Mouse (Mus musculus): ENCODE measurements around the gene Hoxa6.

The Hoxa6 gene

DNA sequence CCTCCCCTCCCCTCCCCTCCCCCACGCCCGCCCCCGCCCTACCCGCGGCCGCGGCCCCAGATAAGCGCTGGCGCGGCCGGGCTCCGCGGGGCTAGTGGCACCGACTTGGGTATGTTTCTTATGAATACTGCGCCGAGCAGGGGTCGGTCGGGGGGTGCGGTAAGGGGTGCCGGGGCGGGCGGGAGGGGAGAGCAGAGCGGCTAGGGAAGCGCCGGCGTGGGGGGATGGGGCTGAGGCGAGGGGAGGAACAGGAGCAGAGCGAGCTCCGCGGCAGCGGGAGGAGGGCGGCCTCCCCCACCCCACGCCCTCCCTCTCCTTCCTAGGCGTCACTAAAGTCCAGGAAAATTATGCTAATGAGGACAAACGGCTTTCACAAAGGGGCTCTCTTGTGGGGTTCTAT lies 32.7 kb downstream of the Hoxa6 start:
- DNase-seq, result no peak

DNA sequence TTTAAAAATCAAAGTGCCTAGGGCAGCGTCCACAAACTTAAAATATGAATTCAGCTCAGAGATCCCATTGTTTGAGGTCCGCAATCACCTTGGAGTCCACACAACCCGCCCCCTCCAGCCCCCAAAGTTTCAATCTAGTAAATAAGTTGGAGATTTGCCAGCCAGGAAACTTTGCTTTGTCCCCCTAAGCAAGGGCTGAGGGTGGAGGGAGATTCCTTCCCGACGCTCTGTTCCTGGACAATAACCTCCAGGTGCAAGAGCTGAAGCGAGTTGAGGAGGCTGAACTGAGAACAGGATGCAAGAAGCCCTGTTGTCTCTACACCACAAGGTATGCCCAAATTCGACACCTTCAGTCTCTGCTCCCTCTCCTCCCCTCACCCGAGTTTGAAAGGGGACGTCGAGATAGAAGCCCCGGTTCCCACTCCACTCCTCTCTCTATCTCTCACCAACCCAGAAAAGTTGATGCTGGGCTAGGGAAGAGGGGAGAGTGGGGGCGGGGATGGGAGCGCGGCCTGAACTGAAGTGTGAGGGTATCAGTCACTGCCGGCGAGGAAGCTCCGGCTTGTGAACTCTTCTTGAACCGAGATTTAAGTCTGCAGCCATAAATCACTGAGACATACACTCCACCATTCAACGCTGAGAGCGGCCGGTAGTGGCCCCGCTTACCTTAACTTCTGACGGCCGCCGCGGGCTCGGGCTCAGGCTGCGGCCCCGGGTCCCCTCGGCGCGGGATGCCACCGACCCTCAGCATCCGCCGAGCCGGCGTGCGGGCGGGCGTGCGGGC lies 33.4 kb downstream of the Hoxa6 start:
- no peak for DNase-seq

DNA sequence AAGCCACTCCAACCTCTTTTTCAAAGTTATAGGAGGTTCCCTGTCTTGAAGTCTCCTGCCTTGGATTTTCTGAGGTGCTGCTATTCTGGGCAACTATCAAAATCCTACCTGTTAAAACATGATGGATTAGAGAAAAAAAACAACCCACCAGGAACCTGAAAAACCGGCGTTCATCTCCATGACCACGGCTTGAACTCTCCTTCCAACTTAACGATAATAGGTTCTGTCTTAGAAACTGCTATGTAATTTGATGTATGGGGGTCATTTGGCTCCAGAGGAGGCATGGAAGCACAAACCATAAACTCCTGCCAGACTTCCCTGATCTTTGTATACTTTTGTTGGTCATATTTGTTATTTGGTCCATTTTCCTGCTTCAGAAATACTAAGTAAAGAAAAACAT lies 34.9 kb downstream of the Hoxa6 start:
- no peak for DNase-seq

DNA sequence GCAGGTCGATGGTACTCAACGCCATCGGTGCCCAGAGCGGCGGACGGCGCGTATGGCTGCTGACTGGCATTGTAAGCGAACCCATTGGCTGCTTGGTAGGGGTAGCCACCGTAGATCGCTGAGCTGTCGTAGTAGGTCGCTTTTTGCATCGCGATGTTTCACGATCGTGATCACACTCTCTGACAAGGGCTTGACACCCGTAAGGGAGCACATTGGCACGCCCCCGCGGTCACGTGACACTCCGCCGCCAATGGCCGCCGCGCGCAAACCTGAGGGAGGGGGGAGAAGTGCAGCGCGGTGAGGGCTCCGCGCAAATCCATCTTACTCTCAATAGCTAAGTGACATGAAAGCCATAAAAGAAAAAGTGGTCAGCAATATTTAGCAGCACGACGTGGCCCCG lies 36.0 kb downstream of the Hoxa6 start:
- DNase-seq, result no peak

DNA sequence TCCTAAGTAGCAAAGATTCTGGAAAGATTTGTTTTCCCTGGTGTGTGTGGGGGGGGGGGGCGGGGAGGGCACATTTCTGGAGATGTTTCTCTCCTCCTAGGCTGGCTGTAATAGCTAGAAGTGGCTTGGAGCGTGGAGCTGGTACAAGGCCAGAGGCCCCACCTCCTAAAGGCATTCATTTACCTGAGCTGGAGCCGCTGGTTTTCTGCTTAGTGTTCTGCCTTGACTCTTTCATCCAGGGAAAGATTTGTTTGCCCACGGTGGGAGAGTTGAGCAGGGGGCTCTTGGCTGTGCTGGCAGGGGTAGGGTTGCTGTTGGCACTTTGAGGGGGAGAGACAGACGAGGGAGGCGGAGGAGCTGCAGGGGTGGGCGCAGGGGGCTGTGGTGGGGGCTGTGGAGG lies 36.6 kb downstream of the Hoxa6 start:
- DNase-seq, result no peak

DNA sequence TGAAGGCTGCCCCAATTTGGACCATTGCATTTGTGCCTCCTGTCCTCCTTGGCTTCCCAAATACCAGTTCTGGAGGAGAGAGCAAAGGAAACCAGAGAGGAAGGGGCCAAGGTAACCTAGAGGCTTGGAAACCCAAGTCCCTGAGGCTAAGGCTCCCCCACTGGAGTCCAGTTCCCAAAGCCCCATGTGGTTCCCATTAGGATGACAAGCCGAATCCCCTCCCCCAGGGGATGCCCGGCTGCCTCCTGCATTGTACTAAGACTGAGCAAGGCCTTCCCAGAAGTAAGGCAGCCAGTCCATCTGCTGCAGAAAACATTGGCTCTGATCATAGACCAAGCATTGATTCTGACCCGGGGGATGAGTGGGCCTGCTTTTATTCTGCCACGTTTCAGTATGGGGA lies 37.2 kb downstream of the Hoxa6 start:
- no peak for DNase-seq

DNA sequence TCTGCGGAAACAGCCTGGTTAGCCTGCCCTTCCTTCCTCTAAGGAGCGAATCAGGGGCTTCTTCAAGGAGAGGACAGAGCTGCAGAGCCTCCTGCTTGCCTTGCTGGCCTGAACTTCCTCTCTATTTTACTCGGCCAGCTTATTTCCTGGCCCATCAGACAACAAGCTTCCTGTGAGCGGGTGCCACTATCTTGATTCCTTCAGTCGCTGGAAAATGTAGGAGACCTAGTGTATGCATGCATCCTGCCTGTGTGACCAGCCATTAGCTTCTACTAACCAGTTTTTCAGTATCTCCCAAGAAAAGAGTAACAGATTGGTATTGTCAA lies 37.7 kb downstream of the Hoxa6 start:
- DNase-seq, result no peak

DNA sequence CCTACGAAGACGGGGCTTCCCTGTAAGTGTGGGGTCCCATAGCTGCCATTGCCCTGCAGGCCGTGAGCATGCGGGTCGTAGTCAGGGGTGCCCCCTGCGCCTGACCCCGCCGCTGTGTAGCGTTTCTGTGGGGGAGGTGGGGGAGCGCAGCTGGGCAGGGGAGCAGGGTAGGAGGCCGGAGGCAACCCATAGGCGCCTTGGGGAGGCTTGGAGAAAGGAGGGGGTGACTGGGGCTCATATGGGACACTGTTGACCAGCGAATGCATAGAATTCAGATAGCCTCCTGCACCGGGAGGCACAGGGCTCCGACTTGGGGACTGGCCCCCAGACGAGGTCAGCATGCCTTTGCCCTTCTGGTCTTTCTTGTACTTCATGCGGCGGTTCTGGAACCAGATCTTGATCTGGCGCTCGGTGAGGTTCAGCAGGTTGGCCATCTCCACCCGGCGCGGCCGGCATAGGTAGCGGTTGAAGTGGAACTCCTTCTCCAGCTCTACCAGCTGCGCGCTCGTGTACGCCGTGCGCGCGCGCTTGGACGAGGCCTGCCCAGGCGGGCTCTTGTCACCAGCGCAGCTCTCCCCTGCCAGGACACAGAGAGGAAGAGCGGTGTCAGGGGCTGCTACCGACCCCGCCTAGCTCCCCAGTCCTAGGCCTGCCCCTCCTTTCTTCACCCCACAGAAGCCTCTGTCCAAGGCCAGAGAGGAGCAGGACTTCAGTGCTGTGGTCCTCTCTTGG lies 38.2 kb downstream of the Hoxa6 start:
- DNase-seq, result no peak

DNA sequence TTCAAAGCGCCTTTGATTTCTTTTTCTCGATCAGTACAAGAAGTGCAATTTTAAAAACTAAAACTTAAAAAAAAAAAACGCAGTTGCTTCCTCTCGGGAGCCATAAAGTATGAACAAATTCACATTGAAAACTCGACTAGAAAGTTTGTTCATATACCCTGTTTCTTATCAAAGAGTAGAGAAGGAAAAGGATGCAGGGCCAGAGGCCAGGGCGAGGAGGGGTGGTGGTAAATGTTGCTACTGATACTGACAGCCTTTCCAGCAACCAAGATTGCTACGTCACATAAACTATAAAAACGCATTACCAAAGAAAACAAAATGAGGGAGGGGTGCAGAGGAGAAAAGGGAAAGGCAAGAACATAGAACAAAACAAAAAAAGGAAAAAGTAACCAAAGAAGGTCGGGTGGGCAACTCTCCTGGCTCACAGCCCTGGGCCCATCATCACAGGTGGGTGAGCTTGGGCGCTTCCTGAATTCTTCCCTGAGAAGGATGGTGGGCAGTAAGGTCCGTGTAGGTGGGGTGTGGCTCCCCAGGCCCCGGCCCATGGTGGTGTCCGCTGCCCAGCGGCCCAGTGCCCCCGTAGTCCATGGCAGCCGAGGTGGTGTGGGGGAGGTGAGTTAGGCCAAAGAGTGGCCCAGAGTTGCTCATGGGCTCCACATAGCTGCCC lies 38.9 kb downstream of the Hoxa6 start:
- no peak for DNase-seq

DNA sequence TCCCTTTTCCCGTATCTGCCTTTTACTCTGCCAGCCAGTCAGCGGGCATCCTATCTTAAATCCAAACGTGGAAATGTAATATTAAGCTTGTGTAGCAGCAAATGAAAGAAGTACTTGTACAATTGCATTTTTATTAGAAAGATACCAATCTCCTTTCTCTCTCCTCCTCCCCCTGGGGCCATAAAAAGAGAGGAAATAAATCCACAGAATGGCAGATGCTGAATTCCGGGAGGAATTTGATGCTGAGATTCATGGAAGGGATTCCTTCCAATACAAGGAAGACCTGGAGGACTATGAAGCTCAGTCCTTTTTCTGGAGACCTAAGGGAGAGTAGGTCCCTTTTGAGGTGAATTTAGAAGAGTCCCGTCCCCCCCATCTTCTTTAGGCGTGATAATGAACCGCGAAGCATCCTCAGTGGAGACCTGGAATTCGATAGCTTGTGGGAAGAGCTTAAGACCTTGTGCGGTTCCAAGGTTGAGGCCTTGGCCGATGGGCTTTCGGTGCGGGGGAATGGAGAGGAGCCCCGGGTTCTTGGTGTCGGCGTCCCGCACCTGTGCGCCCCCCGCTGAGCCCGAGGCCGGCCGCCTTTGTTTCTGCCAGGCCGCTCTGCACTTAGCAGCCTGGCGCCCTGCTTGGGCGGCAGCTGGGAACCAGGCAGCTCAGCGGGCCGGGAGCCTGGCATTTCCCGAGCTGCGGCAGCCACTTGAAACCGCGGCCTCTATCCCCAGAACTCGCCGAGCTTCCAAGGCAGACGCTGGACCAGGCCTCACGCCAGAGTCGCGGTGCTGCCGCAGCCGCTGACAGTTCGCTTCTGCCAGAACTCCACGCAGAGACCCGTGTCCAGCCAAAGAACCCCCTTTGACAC lies 40.1 kb downstream of the Hoxa6 start:
- no peak for DNase-seq

DNA sequence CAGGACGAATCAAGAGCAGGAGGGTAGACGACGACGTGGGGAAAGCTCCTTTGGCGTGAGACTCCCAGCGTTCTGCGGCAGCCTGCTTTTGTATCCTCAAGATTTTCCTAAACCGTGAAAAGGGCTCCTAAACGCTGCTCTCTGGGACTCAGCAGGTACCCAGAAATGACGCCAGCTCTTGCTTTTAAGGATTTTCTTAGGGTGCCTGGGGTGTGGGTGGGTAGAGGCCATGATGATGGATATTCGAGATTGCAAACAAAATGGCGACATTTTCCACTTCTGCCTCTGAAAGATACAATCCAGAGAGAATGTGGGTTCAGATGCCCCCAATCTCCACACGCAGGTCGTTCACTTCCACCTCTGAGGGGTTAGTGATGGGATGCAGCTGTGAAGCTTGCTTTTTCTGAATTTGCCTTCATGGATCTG lies 40.8 kb downstream of the Hoxa6 start:
- no peak for DNase-seq

DNA sequence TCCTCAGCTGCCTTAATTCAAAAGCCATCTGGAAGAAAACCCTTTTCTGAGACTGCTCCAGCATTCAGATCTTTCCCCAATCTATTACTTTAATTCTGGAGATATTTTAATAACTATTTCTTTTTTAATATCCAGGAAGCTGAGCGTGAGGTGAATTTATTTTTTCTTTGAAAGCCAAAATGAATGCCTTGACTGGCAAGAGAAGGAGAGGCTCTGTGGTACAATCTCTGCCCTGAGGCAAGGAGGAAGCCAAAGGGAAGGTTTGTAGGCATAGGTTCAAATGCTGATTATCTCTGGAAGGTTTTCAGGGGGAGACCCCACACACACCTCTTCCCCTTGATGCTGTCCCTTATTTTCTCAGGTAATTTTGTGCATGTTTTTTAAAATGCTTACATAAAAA lies 41.3 kb downstream of the Hoxa6 start:
- no peak for DNase-seq

DNA sequence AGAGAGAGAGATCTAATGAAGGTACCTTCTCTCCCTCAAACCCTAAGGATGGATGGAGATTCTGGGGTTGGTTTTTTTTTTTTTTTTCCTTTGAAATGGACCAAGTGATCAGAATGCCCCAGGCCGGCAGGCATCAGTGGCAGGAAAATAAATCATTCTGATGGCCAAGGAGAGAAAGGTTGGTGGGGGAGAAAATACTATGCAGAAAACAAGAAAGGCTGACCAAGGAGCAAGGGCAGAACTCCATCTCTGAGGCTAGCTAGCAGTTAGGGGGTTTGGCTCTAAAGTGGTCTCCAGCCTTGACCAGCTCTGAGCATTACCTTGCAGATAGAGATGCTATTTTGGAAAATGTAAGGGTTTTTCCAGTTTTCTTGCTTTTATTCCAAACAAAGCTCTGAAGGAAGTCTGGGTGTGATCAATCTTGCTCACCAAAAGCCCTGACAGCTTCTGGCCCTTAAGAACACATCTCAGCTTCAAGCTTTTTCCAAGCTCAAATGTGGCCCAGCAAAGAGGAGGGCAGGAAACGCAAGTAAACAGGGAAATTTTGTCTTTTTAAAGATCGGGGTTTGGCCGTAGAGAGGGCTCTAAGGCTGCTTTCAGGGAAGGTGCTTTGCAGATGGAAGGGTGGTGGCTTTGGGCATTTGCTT lies 42.0 kb downstream of the Hoxa6 start:
- no peak for DNase-seq

DNA sequence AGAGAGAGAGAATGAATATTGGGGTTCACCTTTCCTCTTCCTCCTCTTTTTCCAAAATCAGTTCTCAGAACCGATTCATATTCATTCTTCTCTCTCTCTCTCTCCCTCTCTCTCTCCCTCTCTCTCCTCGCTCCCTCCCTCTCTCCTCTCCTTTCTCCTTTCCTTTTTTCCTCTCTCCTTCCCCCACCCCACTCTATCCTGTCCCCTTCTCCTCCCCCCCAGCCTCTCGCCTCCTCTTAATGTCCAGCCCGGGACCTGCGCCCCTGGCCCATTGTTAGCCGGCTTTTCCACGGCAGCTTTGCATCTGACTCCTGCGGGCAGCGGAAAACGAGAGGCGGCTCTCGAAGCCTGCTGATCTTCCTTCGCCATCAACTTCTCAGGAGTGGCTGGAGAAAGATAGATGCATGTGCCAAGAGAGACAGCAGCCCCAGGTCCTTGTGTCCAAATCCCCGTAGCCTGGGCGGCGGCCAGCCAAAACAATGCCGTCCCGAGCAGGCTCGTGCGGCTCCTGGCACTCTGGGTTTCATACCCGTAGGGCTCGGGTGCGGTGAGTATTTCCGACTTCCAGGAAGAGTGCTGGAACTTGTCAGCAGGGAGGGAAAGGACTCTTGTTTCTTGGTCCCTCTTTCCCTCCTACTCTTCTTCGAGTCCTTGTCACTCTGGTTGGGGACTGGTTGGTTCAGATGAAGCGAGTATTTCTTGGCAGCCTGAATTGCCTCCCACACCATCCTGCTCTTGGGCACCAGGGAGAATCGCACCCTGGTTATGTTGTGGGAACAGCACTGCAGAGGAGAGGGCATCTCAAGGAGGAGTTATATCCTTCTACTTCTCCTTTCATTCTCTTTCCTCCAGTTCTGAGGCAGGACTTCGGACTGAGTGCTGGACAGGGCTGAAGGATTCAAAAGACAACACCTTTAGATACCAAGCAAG lies 42.8 kb downstream of the Hoxa6 start:
- DNase-seq, result no peak

DNA sequence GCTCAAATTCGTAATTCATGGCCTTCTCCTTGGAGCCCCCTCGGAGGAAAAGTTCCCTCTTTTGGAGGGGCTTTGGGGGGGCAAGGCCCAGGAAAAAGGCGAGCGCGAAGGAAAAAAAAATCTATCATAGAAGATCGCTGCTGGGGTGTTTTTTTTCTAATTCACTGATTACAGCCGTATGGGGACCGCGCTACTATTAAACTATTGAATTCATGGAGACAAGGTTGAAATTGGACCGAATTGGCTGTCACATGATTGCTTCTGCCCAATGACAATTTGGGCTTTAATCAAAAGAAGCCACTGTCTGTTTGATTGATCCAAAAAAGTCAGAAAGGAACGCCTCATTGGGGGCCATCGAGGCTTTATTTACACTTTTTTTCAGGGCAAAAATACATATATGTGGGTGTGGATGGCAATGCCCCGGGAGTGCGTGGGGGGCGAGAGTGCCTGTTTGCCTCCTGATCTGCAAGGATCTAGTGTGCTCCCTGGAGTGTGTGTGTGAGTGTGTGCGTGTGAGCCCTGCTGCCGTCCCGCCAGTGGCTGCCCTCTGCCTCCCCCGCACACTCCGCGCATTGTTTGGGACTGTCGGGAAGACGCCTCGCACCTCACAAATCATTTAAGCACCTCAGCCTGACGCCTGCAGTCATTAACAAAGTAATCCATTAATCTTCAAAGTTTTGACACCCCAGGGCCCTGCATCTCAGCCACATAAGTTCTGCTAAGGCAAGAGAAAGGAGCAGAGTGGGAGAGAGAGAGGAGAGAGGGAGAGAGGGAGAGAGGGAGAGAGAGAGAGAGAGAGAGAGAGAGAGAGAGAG lies 43.7 kb downstream of the Hoxa6 start, which contains the start of gene Hoxa2:
Gene Hoxa2 (minus strand): TSS at position 206 of the 815 bp plus-strand sequence.
- DNase-seq, result no peak

DNA sequence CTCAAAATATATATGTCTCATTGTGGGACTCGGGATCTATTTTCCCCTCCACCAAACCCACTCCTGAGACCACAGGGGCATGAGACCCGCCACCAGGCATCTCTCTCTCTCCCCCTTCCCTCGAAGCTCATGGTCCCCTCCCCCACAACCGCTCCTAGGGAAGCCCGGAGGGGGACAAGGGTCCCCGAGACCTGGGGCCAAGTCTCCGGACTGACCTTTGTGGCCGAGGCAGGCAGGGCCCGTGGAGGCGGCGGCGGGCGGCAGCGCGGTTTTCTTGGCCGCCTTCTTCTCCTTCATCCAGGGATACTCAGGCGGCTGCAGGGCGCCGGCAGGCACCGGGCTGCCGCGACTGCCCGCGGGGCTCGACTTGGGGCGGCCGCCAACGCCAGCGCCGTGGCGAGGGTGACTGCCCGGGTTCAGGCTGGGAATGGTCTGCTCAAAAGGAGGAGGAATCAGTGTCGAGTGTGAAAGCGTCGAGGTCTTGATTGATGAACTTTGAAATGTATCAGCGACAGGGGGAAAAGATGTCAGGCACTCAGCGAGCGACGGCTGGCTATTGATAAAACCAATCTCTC lies 44.4 kb downstream of the Hoxa6 start:
- DNase-seq, result no peak

DNA sequence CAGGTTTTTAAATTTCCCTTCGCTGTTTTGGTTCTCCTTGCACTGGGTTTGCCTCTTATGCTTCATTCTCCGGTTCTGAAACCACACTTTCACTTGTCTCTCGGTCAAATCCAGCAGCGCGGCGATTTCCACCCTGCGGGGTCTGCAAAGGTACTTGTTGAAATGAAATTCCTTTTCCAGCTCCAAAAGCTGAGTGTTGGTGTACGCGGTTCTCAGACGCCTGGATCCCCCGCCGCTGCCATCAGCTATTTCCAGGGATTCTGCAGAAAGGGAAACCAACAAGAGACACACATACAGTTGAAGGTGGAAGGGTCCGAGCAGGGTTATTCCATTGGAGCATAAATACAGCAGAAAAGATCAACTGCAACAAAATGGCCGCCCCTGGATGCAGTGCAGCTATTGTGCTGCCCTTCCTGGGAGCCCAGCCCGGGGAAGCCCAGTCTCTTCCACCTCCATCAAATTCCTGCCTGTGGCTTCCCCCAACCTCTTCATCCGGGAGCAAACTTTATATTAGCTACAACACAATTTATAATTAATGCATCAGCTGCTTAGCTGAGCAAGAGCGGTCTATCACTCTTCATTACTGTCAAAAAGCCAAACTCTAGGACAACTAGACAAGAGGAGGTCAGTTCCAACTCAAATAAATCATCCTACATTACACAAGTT lies 45.0 kb downstream of the Hoxa6 start:
- no peak for DNase-seq

DNA sequence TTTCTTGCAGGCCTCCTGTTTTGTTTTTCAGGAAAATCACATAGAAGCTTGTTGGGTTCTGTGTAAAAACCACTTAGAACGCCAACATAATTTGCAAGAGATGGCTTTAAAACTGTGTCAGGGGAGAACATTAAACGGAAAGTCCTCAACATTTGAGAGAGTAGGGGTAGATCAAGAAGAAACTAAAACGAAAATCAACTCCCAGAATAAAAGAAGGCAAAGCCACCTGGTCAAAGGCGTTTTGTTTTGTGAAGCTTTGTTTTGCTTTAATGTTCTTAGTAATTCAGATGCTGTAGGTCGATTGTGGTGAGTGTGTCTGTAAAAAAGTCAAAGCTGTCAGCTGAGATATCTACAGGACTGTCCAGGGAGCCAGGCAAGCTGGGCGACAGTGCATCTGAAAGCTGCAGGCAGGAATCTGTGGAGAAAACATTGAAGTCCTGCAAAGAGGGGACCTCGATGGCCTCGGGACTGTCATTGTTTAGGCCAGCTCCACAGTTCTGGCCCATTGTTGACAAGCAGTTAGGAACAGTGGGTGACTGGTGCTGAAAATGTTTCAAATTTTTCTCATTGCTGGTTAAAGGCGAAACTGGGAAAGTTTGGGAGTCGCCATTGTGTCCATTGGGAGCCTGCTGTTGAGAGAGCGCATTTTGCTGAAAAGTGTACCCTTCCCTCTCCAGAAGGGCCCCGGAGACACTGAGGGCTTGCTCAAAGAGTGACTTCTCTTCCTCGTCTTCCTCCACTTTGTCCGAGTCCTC lies 45.7 kb downstream of the Hoxa6 start:
- DNase-seq, result no peak

DNA sequence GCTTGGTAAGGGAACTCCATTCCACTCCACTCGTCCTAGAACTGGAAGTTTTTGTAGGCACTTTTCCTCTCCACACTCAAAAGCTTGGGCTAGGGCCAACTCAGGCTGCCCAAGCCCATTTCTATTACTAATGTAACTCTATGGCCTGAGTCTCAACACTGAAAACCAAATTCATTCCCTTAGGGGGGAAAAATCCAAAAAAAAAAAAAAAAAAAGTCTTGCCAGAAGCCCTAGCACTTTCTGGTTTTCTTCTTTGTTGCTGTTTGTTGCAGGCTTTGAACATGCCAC lies 46.5 kb downstream of the Hoxa6 start:
- no peak for DNase-seq

All from right cerebral cortex, postnatal 14 days (tissue).